Mouse (Mus musculus) bone marrow, adult 2 months (tissue): Measurements from ENCODE around the gene Ncbp3.

Source experiments
- CTCF ChIP-seq: fragments of 200-500 bp; IDR thresholded peaks from 2 replicates; pipeline ENCODE4 v1.5.1; 2011; ENCODE audit warnings: low read length, control low read depth; ENCODE audit not compliant: control insufficient read depth, insufficient read depth
- POLR2A ChIP-seq: fragments of 200-500 bp; IDR thresholded peaks from 2 replicates; pipeline ENCODE4 v1.6.1; 2011; ENCODE audit warnings: low read depth, mild to moderate bottlenecking, control low read depth, low read length, borderline replicate concordance; ENCODE audit not compliant: control insufficient read depth

GRCm38 (mm10) chr11:73057701-73058100 is 10.1 kb downstream of the Ncbp3 start:
- TF ChIP-seq CTCF: no peak
- no peak for TF ChIP-seq POLR2A
